Mouse (Mus musculus) liver, postnatal 0 days (tissue): ENCODE measurements around the gene Mctp1.

Source experiments
- CTCF ChIP-seq: sonication (generic); IDR thresholded peaks from 2 replicates; pipeline ENCODE4 v1.5.1; 2016; ENCODE audit warnings: antibody characterized with exemption, low read depth
- EP300 ChIP-seq: IDR thresholded peaks from 2 replicates; pipeline ENCODE4 v1.6.1; 2016; ENCODE audit warnings: antibody characterized with exemption, low read depth, mild to moderate bottlenecking

- no peak for TF ChIP-seq EP300
- no peak for TF ChIP-seq CTCF
Measured at GRCm38 (mm10) chr13:76597005-76597404, 212.7 kb downstream of the Mctp1 start.
